Mouse (Mus musculus): Measurements from ENCODE around the gene Fam120a.

Fam120a gene

DNA sequence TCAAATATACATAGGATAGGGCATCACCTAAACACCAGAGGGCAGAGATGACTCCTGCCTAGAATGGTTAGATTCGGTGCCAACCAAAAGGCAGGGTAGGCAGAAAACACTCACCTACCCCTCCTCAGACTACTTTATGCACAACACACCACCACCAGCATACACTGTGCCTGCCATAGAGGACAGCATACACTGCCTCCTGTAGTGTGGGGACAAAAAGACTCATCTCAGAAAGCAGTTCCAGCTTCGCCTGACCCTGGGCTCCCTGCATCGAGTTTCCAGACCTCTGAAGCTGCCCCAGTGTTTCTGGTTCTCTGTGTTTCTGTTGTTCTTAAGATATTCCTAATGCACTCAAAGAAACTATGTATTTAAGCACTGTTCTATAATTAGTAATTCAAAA is 54.7 kb downstream of the Fam120a start:
- DNase-seq (ENCODE audit: low read depth, low spot score): no peak

DNA sequence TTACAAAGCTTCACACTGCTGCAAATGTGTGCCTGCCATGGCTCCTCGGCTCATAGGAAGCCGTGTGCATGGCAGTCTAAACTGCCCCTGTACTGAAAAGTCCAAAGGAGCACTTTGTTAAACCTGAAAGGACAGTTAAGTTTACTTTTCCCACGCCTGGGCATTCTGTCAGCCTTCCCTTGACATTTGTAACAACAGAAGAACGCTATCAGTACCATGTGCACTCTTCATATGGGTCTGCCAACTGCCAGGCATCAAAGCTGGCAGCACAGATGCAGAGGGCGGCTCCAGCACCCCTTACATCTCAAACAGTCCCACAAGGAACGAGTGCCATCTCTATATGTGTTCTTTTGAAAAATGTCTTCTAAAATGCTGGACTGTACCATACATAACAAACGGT is 56.4 kb downstream of the Fam120a start:
- DNase-seq (ENCODE audit: low read depth, low spot score): no peak

DNA sequence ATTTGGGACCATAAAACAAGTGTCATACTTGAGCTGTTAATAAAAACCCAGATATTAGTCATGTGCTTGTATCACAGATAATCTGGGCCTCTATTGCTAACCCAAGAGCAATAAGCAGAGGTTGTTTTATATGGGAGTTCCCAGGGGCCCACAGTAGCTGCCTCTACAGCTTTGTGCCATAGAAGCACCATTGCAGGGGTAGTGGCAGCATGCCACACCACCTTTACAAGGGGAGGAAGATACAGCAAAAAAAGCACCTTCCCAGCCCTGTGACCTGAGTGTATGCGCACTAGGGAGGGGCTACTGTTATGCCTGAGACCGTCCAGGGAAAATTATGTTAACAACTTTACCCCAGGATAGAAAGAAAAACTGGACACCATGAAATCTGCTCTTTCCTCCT is 62.4 kb downstream of the Fam120a start:
- DNase-seq (ENCODE audit: low read depth, low spot score): no peak

DNA sequence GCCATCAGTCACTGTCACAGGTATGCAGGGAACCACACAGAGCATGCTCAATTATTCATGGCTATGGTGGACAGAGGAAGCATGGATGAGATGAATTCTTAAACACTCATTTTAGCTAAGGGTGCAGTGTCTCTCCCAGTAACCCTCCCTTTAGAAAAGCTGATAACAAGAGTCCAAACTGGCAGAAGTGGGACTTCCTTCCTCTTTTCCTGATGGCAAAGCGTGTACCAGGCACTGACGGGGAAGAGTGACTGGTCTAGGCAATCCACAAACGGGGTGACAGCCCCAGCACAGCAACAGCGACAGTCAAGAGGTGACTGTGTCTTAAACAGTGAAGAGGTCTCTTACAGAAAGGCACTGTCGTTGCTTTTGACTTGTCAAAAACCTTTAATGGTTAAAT is 72.4 kb downstream of the Fam120a start:
- no peak for DNase-seq (ENCODE audit: low read depth, low spot score)

DNA sequence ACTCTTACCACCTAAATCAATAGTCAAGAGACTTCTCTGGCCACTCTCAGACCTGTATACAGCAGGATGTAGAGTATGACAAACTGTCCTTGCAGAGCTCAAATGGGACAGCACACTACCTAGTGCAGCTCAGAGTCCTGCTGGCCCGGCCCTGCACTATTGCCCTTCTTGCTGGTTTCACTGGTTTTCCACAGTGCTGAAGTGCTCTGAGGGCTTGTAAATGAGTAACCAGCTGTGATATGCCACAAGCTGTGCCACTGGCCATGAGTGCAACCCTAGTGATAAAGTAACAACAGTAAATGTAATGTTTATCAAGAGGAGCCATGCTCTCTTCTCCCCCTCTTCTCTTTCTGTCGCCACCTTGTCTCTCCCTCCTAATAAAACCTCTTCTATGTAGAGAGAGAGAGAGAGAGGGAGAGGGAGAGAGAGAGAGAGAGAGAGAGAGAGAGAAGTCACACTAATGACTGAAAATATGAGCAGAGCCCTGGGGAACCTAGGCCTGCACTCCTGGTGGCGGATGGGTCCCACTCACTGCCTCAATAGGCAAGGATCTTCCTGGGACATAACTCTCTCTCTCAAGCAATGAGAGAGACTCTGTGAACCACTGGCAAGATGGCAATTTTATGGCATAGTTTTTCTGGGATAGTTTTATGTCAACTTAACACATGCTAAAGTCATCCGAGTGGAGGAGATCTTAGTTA is 77.4 kb downstream of the Fam120a start:
- no peak for DNase-seq (ENCODE audit: low read depth, low spot score)

DNA sequence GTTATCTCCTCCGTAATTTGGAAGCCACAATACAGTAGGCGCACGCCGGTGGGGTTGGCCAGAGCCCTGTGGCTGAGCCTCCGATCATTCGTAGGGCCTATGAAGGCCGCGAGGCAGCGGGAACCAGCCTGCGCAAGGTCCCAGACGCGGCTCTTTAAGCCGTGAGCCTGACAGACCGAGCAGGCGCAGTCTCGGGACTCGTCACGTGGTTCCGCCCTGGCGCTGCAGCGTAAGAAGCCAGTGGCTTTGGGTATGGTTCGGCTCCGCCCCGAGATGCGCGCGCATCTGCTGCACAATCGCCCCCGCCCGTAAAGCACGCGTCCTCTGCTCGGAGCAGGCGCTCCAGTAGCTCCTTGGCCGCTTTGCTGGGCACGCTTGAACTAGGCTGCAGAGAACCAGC is 89.3 kb downstream of the Fam120a start:
- DNase-seq (ENCODE audit: low read depth, low spot score): peak; percentile 99

DNA sequence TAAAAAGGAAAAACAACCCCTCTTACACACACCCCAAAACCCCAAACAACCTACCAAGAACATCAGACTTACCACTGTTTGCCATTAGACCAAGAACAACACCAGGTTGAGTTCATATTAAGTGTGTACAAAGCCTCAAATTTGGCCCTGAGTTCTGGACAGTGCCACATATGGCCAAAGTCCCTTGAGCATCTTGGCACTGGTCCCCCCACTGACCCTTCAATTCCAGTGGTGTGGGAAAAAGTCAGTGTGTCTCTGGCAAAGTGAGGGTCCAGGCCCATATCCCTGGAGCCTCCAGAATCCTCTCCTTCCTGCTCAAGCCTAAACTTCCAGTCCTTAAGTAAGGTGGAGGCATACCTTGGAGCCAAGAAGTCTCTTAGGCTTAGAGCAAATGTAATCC is 90.0 kb downstream of the Fam120a start:
- no peak for DNase-seq (ENCODE audit: low read depth, low spot score)

DNA sequence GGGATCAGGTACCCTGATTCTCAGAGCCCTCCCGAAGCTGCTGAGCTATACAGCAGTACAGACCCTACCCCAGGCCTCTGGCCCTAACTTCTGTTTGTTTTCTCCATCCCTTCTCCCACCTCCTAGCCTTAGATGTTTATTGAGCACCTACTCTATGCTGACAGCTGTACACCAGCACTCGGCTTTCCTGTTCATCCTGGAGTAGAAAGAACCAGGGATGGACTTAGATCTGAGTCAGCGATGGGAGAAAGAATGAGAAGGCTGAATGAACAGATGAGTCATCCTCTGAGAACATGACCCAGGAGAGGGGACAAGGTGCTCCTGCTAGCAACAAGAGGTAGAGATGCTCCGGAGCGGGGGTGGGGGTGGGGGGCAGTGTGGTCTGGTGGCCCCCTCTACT is 95.1 kb downstream of the Fam120a start:
- DNase-seq (ENCODE audit: low read depth, low spot score): no peak

DNA sequence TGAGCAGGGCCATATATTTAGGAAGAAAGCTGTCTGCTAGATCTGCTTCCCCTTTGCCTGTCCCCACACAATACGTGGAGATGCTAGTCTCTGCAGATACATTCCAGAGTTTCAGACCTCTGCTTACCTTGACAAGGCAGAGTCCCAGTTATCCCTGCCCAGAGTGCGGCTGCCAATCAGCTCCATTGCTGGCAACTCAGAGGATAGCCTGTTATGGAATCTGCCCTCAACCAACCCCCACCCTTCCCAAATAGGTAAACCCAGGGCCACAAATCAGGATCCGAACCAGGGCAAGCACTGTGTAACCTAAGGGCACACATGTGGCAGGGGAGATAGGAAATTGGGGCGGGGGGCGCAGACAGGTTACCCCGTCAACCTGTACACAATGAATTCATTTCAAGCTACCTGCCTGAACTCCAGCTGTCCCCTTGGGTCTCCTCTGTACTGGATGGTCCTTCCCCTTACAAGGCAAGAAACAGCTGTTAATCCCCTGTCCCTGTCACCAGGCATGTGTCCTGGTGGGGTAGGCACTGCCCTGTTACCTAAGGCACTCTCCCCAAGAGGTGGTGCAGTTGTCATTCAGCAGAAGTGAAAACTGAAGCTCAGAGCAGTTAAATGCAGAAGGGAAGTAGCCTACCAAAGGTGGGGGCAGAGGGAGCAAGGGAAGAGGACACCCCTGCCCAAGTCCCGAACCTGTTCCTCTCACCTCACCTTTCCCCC is 95.8 kb downstream of the Fam120a start:
- no peak for DNase-seq (ENCODE audit: low read depth, low spot score)

DNA sequence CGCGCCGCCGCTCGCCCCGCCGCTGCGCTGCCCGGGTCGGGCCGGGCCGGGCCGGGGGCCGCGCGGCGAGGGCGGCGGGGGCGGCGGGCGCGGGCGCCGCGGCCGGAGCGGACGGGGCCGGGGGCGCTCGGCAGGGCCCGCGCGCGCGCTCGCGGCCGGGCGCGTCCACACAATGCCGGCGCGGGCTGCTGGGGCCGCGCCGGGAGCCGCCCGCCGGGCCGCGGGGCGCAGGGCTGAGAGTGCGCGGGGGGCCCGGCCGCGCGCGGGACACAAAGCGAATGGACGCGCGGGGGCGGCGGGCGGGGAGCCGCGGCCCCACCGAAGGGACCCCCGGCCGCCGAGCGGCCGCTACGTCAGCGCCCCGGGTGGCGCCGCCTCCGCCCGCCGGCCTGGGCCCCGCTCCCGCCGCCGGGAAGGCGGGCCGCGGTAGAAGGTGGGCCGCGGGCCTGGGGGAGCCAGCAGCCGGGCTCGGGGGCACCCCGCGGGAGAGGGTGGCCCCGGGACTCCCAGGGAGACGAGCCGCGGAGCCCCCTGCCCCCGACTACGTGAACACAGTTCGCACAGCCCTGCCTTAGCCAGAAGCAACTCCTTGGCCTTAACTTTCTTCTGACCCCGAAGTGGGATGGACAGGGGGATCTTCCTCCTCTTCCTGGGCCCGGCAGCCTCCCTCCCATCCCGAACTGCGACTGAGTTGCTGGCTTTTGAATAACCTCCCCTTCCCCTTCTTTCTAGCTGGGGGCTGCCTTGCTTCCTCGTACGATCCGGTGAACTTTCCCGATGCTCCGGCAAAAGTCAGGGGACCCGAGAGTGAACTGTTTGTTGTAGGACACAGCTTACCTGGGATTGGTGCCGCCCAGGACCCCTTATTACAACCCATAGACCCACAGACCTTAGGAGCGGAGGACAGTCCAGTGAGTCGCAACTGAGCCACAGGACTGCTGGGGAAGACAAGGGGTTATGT is 96.8 kb downstream of the Fam120a start, which contains the start of gene Phf2:
Phf2 (minus strand) TSS at position 349 of the 961 bp plus-strand sequence.
- no peak for DNase-seq (ENCODE audit: low read depth, low spot score)

DNA sequence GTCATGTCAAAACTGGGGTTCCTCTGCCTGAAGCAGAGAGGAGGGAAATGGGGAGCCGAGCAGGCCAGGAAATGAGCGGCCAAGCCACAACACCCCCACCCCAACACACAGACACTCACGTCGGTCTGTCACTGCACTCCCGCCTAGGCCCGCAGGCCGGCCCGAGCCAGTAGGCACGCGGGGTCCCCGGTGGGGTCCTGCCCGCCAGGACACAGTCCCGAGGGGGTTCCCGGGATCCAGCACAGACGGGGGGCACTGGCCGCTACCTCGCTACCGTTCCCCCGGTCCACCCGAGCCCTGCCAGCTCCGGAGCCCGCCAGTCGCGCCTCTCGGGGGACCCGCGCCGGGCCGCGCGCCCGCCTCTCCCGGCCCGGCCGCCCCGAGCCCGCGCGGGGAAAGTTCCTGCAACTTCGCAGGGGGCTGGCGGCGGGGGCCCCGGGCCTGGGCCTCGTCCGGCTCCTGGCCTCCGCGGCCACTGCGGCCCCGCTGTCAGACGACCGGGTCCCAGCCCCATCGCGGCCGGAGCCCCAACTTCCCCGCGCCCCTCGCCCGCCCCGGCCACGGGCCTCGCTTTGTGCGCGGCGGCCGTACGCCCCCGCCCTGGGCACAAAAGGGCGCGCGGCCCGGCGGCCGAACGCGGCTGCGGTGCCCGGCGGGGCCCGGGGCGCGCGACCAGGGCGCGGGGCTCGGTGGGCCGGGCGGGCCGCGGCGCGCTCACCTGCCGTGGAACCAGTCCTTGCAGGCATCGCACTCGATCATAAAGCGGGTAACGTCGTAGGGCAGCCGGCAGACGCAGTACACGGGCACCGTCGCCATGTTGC is 97.7 kb downstream of the Fam120a start:
- no peak for DNase-seq (ENCODE audit: low read depth, low spot score)

DNA sequence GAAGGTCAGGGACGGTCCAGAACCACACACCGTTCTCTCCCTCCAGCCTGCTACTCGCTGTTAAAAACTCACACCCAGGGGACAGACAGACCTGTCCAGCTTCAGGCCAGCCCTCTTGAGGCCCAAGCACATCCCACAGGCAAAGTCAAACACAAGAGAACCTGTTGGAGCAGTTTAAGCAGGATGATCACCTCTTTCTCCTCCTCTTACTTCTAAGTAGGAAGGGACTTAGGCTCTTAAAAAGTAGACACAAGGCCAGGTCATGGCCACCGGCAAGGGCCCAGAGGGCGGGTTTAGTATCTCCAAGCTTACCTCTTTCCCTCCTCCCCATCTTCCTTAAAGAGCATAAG is 98.2 kb downstream of the Fam120a start:
- DNase-seq (ENCODE audit: low read depth, low spot score): no peak

DNA sequence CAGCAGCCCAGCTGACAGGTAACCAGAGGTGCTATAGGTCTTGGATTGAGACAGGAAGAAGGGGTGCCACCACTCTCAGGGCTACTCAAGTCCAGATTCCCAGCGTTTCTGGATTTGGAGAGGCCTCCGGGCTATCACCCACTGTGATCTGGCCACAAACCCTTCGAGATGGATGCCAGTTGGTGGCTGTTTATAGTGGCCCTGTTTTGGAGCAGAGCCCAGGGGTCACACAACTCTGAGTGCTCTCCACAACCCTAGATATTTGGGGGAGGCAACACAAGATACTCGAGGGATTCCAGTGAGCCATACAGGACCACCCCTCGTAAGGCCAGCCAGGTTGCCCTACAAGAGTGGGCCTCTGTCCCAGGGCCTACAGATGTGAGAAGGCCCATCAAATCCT is 98.7 kb downstream of the Fam120a start:
- DNase-seq (ENCODE audit: low read depth, low spot score): no peak

DNA sequence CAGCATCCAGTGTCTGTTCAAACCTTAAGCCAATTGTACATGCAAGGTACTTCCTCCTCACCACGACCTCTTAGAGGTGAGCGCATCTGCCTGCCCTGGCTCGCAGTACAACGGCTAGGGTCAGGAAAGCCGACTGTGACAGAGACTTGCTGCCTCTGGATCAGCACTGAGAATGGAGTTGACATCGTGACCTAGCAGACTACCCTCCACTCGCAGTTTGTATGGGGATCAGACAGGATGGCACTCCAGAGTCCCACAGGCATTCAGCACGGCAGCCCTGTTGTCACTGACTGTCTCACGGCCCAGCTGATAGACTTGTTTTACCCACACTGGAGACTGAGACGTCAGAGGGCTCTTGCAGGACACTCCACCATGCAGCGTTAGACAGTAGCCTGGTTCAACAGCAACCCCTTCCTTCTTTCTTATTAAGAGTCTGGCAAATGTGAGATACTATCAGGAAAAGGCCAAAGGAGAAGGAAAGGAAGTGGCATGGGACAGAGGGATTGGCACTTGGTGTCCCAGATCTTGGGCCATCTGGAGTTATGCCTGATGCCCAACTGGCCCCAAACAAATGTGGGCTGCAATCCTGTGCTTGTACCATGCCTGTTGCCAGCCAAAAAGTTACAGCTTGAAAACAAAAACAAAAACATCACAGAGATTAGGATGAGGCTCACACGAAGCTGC is 103.0 kb downstream of the Fam120a start:
- DNase-seq (ENCODE audit: low read depth, low spot score): no peak

DNA sequence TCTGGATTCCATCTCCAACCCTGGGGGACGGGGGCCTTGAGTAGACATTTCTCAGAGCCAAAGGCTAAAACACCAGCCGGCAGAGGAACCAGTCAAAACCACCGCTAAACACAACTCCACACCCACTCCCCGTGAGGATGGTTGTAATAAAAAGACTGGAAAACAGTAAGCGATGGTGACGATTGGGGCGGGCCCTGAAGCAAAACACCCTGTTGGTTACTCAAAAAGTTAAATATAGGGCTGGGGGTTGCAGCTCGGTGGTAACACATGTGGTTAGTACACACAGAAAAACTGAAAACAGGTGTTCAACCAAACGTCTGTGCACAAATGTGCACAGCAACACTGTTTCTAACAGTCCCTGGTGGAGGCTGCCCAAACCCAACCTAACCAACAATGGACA is 104.3 kb downstream of the Fam120a start:
- DNase-seq (ENCODE audit: low read depth, low spot score): no peak

DNA sequence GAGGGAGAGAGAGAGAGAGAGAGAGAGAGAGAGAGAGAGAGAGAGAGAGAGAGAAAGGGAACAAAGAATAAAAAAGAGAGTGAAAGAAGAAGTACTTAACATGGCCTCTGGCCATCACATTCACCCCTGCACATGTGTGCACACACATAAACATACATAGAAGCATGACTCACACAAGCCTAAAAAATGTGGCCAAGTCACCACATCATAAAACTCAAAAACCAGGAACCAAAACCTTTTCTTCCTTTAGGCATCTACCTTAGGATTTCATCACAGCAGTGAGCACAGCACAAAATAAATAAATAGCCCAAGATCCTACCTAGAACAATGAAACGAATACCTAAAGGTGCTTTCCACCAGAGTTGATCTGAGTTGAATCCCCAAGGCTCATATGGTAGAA is 105.9 kb downstream of the Fam120a start:
- DNase-seq (ENCODE audit: low read depth, low spot score): no peak

DNA sequence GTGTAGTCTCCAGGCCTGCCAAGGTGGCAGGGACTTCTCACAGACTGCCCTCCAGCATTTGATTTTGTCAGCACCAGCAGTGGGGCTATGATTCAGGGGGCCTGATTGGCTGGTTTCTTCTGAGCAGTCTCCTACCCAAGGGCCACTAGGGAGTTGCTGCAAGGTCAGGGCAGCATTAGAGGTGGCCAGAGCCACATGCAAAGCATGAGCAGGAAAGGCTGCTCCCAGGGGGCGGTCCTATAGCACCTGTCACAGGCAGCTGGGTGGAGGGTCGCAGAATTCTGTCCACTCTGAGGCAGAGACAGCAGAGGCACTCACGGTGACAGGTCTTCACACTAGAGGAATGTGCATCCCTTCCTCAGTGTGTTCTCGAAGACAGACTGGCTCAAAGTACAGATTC is 109.0 kb downstream of the Fam120a start:
- no peak for DNase-seq (ENCODE audit: low read depth, low spot score)

DNA sequence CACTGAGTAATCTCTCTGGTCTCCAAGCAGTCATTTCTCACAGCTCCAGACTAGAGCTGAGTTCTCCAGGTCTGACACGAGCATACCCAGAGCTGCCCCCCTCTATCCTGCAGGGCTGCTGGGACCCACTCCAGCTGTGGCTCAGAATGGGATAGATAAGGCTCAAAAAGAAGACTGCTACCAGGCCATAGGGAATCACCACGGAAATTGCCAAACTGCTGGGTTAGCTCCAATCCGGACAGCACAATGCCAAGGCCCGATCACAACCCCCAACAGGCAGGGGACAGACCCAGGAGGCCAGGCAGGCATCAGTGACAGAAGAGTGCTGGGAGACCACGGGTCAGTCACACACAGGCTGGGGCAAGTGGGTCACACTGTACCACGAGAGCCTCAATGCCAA is 109.8 kb downstream of the Fam120a start:
- no peak for DNase-seq (ENCODE audit: low read depth, low spot score)

DNA sequence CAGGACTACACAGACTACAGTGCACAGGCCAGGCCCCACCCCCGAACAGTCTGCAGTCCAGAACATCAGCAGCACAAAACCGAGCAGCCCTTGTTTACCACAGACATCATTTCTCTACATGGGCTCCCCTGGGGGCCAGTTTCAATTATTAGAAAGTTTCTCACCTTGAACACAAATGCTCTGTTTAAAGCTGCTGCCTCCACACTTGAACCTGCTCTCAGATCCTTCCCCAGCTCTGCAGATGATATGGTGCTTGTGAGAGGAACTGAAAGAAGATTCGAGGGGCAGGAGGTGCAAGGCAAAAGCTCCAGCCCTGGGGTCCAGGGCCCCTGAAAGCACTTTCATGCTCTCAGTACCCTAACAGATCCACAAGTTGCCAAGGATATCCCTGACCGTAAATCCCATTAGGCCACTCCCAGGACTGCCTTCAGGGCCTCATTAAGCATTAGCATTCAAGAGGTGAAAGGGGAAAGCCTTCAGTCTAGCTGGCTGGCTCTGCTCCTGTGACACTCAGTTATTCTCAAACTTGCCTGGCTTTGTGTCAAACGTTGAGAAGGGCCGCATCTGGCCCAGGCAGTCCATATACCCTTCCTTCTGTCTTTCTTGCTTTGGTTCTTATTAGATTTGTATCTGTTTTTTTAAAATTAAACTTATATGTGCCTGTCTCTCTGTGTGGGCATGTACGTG is 110.4 kb downstream of the Fam120a start:
- no peak for DNase-seq (ENCODE audit: low read depth, low spot score)

DNA sequence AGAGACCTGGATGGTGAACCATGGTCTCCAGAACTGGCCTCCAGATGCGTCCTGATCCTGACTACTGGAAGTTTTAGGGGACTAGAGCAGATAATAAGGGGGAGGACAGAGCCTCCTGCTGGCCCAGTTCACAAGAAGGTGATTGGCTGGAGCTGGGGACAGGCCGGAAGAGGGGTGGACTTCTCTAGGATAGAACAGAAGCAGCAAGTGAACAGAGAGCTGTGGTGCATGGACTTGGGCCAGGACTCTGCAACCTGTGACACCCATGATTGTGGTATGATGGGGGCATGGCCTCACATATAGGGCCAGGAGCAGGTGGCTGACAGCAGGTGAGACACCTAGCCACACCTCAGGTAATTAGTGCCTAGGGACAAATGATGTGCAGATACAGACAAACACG is 113.9 kb downstream of the Fam120a start:
- no peak for DNase-seq (ENCODE audit: low read depth, low spot score)

All from skeletal muscle tissue, adult 2 months (tissue).